Mouse (Mus musculus): ENCODE results near the gene Olfr9.
"Not testable (repeated sequence)": the region's sequence is repeated elsewhere in the genome, so short reads cannot be mapped to it uniquely, and the experiment has no call there.

Olfr9 gene

DNA sequence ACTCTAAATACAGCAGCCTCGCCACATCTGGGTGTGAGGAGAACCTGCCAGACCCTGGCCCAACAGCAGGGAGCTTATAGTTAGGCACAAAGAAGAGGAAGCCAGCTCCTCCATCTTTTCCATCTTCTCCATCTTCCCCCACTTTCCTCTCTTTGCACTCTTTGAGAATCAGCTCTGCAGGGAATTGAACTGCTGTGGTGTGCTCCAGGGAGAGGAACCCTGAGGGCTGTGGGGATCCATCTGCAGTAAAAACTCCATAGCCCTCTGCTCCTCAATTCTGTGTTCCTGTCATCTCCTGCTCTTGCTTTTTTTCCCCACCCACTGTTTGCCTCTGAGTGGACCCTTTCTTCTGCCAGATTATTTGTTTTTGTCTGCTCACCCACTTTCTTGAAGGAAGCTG lies at the start of gene Olfr9:
Gene Olfr9 (plus strand): TSS at position 301 of the 400 bp plus-strand sequence.
- not testable (repeated sequence) for DNase-seq

- DNase-seq: no peak
Observed at GRCm38 (mm10) chr10:128940475-128941061, 48.7 kb upstream of the Olfr9 start.

DNA sequence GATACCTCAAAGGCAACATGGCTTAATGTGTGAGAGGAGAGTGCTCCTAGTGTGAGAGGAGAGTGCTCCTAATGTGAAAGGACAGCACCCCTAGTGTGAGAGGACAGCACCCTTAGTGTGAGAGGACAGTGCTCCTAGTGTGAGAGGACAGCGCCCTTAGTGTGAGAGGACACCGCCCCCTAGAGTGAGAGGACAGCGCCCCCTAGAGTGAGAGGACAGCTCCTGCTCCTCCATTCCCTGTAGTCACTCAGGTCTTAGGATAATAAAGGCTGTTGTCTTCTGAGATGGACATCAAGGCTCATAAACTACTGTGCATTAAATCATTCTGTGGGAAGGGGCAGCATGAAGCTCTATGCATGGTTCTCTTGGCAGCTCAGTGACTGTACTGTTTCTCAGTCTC lies 43.6 kb upstream of the Olfr9 start:
- DNase-seq: peak; percentile 43

DNA sequence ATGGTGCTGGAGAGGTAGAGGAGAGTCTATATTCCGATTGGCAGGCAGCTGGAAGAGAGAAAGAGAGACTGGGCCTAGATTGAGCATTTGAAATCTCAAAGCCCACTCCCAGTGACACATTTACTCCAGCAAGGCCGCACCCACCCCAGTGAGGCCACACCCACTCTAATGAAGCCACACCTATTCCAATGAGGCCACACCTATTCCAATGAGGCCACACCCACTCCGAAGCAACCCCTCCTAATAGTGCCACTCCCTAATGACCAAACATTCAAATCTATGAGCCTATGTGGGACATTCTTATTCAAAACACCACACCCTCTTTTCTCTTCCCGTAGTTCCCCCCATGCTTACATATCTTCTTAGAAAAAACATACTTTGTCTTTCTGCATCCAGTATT lies 41.7 kb upstream of the Olfr9 start:
- DNase-seq: no peak

DNA sequence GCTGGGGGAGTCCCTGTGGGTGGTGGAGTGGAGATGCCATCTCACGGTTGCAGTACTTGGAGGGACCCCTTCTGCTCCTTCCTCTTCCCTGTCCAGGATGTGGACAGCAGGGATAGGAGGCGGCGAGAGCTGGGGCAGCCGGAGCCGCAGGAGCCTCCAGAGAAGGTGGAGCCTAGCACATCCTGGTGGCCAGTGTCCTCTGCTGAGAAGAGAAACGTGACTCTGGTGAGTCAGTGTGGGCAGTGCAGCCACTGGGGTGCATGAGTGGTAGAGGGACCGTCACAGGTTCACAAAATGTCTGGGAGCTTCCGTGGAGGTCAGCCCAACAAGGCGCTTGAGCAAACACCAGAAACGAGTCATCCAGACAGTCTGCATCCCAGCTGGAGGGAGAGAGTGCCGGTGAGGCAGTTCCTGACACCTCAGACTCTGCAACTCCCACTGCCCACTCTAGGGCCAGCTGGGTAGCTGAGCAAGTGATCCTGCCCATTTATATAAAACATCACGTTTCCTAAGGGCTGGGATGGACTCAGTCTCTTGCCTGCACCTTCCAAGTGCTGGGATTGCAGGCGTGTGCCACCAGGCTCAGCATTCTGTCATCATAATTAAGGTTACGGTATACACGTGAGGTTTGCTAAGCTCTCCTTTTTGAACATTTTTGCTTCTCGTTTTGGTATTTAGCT lies 38.9 kb upstream of the Olfr9 start:
- no peak for DNase-seq

GRCm38 (mm10) chr10:128958340-128958739 lies 30.9 kb upstream of the Olfr9 start:
- no peak for DNase-seq

DNA sequence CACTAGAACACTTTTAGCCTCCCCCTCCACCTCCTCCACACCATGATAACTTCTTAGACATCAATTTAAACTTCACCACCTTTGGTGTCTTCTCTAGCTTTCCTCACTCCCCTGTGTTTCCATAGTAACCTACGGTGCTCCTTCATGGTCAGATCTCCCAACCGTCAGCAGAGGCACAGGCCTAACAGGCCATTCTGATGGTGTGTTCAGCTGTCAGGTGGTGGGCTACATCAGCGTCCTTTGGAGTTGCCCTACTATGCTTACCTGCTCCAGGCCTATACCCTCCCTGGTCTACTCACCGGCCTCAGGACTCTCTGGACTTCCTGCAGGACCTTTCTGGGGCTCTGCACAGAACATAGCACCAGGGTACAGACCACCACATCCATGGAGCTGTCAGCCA lies 29.1 kb upstream of the Olfr9 start:
- no peak for DNase-seq

- DNase-seq: no peak
Observed at GRCm38 (mm10) chr10:128960590-128961584, 28.3 kb upstream of the Olfr9 start, which contains the start of gene Mettl7b. Gene Mettl7b, minus strand, starts transcription at chr10:128960988.

- no peak for DNase-seq
Observed at GRCm38 (mm10) chr10:128964961-128965360, 24.3 kb upstream of the Olfr9 start.

GRCm38 (mm10) chr10:128965871-128966270 lies 23.4 kb upstream of the Olfr9 start:
- DNase-seq: no peak

DNA sequence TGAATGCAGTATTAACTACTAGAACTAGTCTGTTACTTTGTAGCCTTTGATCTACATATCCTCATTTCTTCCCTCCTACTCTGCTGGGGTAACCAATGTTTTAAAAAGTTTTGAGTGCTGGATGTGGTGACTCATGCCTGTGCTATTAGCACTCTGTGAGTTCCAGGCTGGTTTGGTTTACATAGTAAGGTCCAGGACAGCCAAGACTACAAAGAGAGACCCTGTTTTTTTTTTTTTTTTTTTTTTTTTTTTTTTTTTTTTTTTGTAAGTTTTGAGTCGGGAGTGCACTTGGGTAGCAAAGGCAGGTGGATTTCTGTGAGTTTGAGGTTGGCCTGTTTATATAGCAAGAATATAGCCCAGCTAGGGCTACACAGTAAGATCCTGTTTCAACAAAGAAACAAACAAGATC lies 20.9 kb upstream of the Olfr9 start:
- no peak for DNase-seq

GRCm38 (mm10) chr10:128970740-128971250 lies 18.4 kb upstream of the Olfr9 start:
- DNase-seq: no peak

DNA sequence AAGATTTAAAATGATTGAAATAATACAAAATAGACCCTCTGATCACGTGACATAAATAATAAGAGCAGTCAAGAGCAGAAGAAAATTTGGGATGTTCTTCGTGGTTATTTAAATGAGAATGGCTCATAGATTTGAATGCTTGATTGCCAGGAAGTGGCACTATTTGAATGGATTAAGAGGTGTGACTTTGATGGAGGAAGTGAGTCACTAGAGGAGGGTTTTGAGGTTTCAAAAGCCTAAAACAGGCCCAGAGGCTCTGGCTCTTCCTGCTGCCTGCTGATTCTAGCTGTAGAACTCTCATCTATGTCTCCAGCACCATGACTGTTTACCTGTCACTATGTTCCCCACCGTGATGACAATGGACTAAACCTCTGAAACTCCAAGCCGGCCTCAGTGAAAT lies 16.4 kb upstream of the Olfr9 start:
- DNase-seq: no peak

GRCm38 (mm10) chr10:128976395-128976794 lies 12.8 kb upstream of the Olfr9 start:
- no peak for DNase-seq

GRCm38 (mm10) chr10:128977522-128978114 lies 11.6 kb upstream of the Olfr9 start:
- DNase-seq: peak; percentile 54

- no peak for DNase-seq
Observed at GRCm38 (mm10) chr10:128980644-128981365, 8.4 kb upstream of the Olfr9 start.

DNA sequence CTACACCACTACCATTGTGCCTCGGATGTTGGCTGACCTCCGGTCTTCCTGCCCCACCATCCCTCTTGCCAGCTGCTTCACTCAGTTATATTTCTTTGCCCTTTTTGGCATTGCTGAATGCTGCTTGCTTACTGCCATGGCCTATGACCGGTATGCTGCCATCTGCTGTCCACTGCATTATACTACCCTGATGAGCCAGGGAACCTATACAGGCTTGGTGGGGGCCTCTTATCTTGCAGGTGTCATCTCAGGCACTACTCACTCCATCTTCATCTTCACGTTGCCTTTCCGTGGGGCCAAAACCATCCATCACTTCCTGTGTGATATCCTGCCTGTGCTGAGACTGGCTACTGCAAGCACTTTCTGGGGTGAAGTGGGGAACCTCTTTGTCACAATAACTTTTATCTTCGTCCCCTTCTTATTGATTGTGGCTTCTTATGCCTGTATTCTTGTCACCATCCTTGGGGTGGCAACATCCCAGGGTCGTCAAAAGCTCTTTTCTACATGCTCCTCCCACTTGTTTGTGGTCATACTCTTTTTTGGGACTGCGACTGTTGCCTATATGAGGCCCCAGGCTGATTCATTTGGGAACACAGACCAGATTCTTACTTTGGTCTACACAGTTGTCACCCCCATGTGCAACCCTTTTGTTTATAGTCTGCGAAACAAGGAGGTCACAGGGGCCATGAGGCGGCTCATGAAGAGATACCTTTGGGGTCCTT lies 1.1 kb downstream of the Olfr9 start:
- DNase-seq: not testable (repeated sequence)

GRCm38 (mm10) chr10:128990994-128991393 lies 1.8 kb downstream of the Olfr9 start:
- no peak for DNase-seq

DNA sequence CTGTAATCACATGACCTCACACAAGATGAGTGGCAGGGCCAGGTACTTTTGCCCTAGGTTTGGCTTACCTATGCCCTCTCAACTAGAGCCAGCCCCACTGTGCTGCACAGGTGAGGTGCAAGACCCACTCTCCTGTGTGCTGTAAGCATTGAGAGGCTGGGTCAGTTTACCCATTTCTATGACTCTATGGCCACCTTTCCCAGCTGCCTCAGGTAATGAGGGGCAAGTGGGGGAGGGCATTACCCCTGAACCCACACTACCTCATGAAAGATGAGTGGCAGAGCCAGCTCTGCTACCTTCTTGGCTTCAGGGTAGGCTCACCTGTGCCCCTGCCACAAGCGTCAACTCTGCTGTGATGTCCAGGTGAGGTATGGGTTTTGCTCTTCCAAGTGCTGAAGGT lies 6.6 kb downstream of the Olfr9 start:
- no peak for DNase-seq

DNA sequence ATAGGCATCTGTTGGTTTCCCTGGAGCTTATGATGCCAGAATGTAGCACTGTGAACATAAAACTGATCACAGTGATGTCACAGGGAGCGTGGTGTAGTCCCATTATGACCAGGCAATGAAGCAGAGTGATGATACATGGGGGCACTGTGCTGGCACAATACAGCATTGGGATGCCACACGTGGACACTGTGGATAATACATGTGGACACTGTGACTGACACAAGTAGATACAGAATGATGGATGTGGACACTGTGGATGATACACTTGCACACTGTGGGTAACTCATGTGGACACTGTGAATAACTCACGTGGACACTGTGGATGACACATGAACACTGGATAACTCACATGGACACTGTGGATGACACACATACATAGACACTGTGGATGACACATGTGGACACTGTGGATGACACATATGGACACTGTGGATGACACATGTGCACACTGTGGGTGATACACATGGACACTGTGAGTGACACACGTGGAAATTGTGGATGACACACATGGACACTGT lies 7.4 kb downstream of the Olfr9 start:
- no peak for DNase-seq

Measured in cerebellum, adult 8-10 months (tissue).